Mouse (Mus musculus): ENCODE data around the gene Padi6.

Gene Padi6

GRCm38 (mm10) chr4:140709617-140710016 lies 32.8 kb downstream of the Padi6 start:
- DNase-seq (ENCODE audit: inconsistent age in 2 of 2, low spot score in 1 of 2): no peak

- DNase-seq (ENCODE audit: inconsistent age in 2 of 2, low spot score in 1 of 2): no peak
Measured at GRCm38 (mm10) chr4:140709111-140709510, 33.3 kb downstream of the Padi6 start.

- DNase-seq (ENCODE audit: inconsistent age in 2 of 2, low spot score in 1 of 2): no peak
Measured at GRCm38 (mm10) chr4:140708297-140708927, 34.0 kb downstream of the Padi6 start.

- DNase-seq (ENCODE audit: inconsistent age in 2 of 2, low spot score in 1 of 2): no peak
Measured at GRCm38 (mm10) chr4:140707615-140708014, 34.8 kb downstream of the Padi6 start.

- DNase-seq (ENCODE audit: inconsistent age in 2 of 2, low spot score in 1 of 2): peak; percentile 45 to 72
Measured at GRCm38 (mm10) chr4:140704166-140704565, 38.3 kb downstream of the Padi6 start.

- no peak for DNase-seq (ENCODE audit: inconsistent age in 2 of 2, low spot score in 1 of 2)
Measured at GRCm38 (mm10) chr4:140703636-140704035, 38.8 kb downstream of the Padi6 start.

GRCm38 (mm10) chr4:140702611-140703327 lies 39.7 kb downstream of the Padi6 start:
- peak; percentile 92 to 95 for DNase-seq (ENCODE audit: inconsistent age in 2 of 2, low spot score in 1 of 2)

GRCm38 (mm10) chr4:140701716-140702561 lies 40.5 kb downstream of the Padi6 start:
- peak; percentile 57 to 75 for DNase-seq (ENCODE audit: inconsistent age in 2 of 2, low spot score in 1 of 2)

GRCm38 (mm10) chr4:140701049-140701715 lies 41.3 kb downstream of the Padi6 start:
- DNase-seq (ENCODE audit: inconsistent age in 2 of 2, low spot score in 1 of 2): peak; percentile 88 to 95

GRCm38 (mm10) chr4:140700269-140701018 lies 42.0 kb downstream of the Padi6 start, which contains the start of gene Rcc2:
Gene Rcc2, plus strand, starts transcription at chr4:140700541.
- DNase-seq (ENCODE audit: inconsistent age in 2 of 2, low spot score in 1 of 2): peak; percentile 35 to 59

GRCm38 (mm10) chr4:140699441-140700127 lies 42.9 kb downstream of the Padi6 start:
- peak; percentile 81 to 92 for DNase-seq (ENCODE audit: inconsistent age in 2 of 2, low spot score in 1 of 2)

- peak in 1 of 2 experiments; percentile 55 for DNase-seq (ENCODE audit: inconsistent age in 2 of 2, low spot score in 1 of 2)
Measured at GRCm38 (mm10) chr4:140695675-140696585, 46.5 kb downstream of the Padi6 start.

GRCm38 (mm10) chr4:140695146-140695545 lies 47.3 kb downstream of the Padi6 start:
- no peak for DNase-seq (ENCODE audit: inconsistent age in 2 of 2, low spot score in 1 of 2)

GRCm38 (mm10) chr4:140694551-140695060 lies 47.8 kb downstream of the Padi6 start:
- no peak for DNase-seq (ENCODE audit: inconsistent age in 2 of 2, low spot score in 1 of 2)

GRCm38 (mm10) chr4:140693513-140693912 lies 48.9 kb downstream of the Padi6 start:
- no peak for DNase-seq (ENCODE audit: inconsistent age in 2 of 2, low spot score in 1 of 2)

GRCm38 (mm10) chr4:140691481-140691880 lies 51.0 kb downstream of the Padi6 start:
- DNase-seq (ENCODE audit: inconsistent age in 2 of 2, low spot score in 1 of 2): no peak

- no peak for DNase-seq (ENCODE audit: inconsistent age in 2 of 2, low spot score in 1 of 2)
Measured at GRCm38 (mm10) chr4:140689873-140690655, 52.4 kb downstream of the Padi6 start.
